Mouse (Mus musculus): ENCODE measurements around the gene Resf1. TPM values are rescaled to one million over a fixed set of nuclear protein-coding genes. Genes with fewer than 3 reads are reported as not detected.
"Not testable (repeated sequence)": the region's sequence is repeated elsewhere in the genome, so short reads cannot be mapped to it uniquely, and the experiment has no call there.

The Resf1 gene
- polyA plus RNA-seq, 1 experiment from 2014 or later: 53.5 TPM

GRCm38 (mm10) chr6:149355799-149356198 lies 46.6 kb downstream of the Resf1 start:
- not testable (repeated sequence) for H3K4me1 ChIP-seq; H3K27me3 ChIP-seq (replicated peaks; ENCODE audit: low read depth, poor library complexity, severe bottlenecking); H3K36me3 ChIP-seq (replicated peaks); H3K27ac ChIP-seq (replicated peaks); DNase-seq (ENCODE audit: low spot score); H3K9me3 ChIP-seq; H3K4me3 ChIP-seq
- 87% methylated on average over 4 of the region's 4 CpGs for WGBS

DNA sequence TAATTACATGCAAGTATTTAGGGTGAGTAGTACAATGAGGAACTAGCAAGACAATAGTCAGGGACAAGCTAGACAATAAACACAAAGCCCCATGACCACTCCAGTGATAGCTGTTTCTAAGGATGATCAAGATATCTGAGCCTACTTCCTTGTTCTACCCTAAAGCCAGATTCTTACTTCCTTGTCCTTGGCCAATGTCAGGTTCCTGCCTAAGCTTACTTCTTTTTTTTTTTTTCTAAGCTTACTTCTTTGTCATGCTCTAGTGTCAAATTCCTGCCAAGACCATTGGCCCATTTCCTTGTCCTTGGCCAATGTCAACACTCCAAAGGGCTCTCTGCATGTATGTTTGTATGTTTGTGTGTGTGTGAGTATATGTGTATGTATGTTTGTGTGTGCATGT lies 47.9 kb downstream of the Resf1 start:
- H3K27me3 ChIP-seq (replicated peaks; ENCODE audit: low read depth, poor library complexity, severe bottlenecking): no peaks in the 10 kb centered on the region
- H3K9me3 ChIP-seq: peaks cover 3% of the 10 kb centered on the region; the same call in 1 of the 2 replicates
- no peak for DNase-seq (ENCODE audit: low spot score)
- no peak overlapping the region for H3K27ac ChIP-seq (replicated peaks)
- no peaks in the 10 kb centered on the region for H3K4me1 ChIP-seq
- H3K36me3 ChIP-seq (replicated peaks): no peaks in the 10 kb centered on the region
- no peak overlapping the region for H3K4me3 ChIP-seq

DNA sequence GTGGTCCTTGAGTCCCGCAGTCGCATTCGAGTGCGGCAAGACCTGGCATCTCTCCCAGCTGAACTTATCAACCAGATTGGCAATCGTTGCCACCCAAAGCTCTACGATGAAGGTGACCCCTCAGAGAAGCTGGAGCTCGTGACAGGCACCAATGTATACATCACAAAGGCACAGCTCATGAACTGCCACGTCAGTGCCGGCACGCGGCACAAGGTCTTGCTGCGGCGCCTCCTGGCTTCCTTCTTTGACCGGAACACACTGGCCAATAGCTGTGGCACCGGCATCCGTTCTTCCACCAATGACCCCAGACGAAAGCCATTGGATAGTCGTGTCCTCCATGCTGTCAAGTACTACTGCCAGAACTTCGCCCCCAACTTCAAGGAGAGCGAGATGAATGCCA lies 53.3 kb downstream of the Resf1 start:
- DNase-seq (ENCODE audit: low spot score); H3K4me1 ChIP-seq; H3K27me3 ChIP-seq (replicated peaks; ENCODE audit: low read depth, poor library complexity, severe bottlenecking); H3K36me3 ChIP-seq (replicated peaks); H3K9me3 ChIP-seq; H3K27ac ChIP-seq (replicated peaks); H3K4me3 ChIP-seq: not testable (repeated sequence)
- WGBS: 96% methylated on average over 20 of the region's 20 CpGs

- not testable (repeated sequence) for H3K27me3 ChIP-seq (replicated peaks; ENCODE audit: low read depth, poor library complexity, severe bottlenecking); H3K27ac ChIP-seq (replicated peaks); H3K4me1 ChIP-seq; DNase-seq (ENCODE audit: low spot score); H3K36me3 ChIP-seq (replicated peaks); H3K4me3 ChIP-seq; H3K9me3 ChIP-seq
- WGBS: 87% methylated on average over 2 of the region's 2 CpGs
Measured at GRCm38 (mm10) chr6:149365975-149366374, 56.8 kb downstream of the Resf1 start.

GRCm38 (mm10) chr6:149366403-149366802 lies 57.2 kb downstream of the Resf1 start:
- Histone ChIP-seq H3K27me3 (replicated peaks; ENCODE audit: low read depth, poor library complexity, severe bottlenecking) (no peaks in the 10 kb centered on the region), H3K27ac (replicated peaks) (no peak overlapping the region), H3K36me3 (replicated peaks) (no peaks in the 10 kb centered on the region), H3K4me1 (no peaks in the 10 kb centered on the region), H3K4me3 (no peak overlapping the region), H3K9me3 (peaks cover 5% of the 10 kb centered on the region; the same call in 1 of the 2 replicates)
- WGBS: 90% methylated on average over 2 of the region's 2 CpGs
- no peak for DNase-seq (ENCODE audit: low spot score)

- no peak overlapping the region for H3K4me3 ChIP-seq
- H3K36me3 ChIP-seq (replicated peaks): no peaks in the 10 kb centered on the region
- 69% methylated on average over 2 of the region's 2 CpGs for WGBS
- no peaks in the 10 kb centered on the region for H3K4me1 ChIP-seq
- peak; percentile 62 for DNase-seq (ENCODE audit: low spot score)
- no peaks in the 10 kb centered on the region for H3K9me3 ChIP-seq
- H3K27ac ChIP-seq (replicated peaks): no peak overlapping the region
- no peaks in the 10 kb centered on the region for H3K27me3 ChIP-seq (replicated peaks; ENCODE audit: low read depth, poor library complexity, severe bottlenecking)
Measured at GRCm38 (mm10) chr6:149374986-149375457, 65.8 kb downstream of the Resf1 start.

- Histone ChIP-seq H3K36me3 (replicated peaks) (no peaks in the 10 kb centered on the region), H3K27ac (replicated peaks) (no peak overlapping the region), H3K27me3 (replicated peaks; ENCODE audit: low read depth, poor library complexity, severe bottlenecking) (no peaks in the 10 kb centered on the region), H3K9me3 (no peaks in the 10 kb centered on the region), H3K4me1 (no peaks in the 10 kb centered on the region), H3K4me3 (no peak overlapping the region)
- DNase-seq (ENCODE audit: low spot score): no peak
- WGBS: 70% methylated on average over 2 of the region's 2 CpGs
Measured at GRCm38 (mm10) chr6:149383531-149383930, 74.3 kb downstream of the Resf1 start.

Other genes with a start within 250 kb of the Resf1 start
- gene Dennd5b, start 207.7 kb upstream of the Resf1 start, polyA plus RNA-seq (2016; fragmentation: Nextera tagmentation; extraction: Ambion mirVana): 10.8 and 11.0 TPM in 2 replicates
- not detected in 2 replicates for gene Gm10203, start 179.2 kb upstream of the Resf1 start, polyA plus RNA-seq (2016; fragmentation: Nextera tagmentation; extraction: Ambion mirVana)
- gene Etfbkmt, start 169.6 kb upstream of the Resf1 start, polyA plus RNA-seq (2016; fragmentation: Nextera tagmentation; extraction: Ambion mirVana): 13.9 and 16.1 TPM in 2 replicates
- 40.2 and 45.1 TPM in 2 replicates for gene Amn1, start 120.7 kb upstream of the Resf1 start, polyA plus RNA-seq (2016; fragmentation: Nextera tagmentation; extraction: Ambion mirVana)
- 7.9 and 8.0 TPM in 2 replicates for gene Bicd1, start 99.5 kb downstream of the Resf1 start, polyA plus RNA-seq (2016; fragmentation: Nextera tagmentation; extraction: Ambion mirVana)

All from embryonic facial prominence, embryonic 10.5 days (tissue).